Mouse (Mus musculus) neural tube, embryonic 10.5 days (tissue): ENCODE measurements around the gene Ttc33.
A peak's percentile ranks its signal among the peaks of the same experiment; 100 is the strongest.

Experiments
- DNase-seq: peaks from one replicate; pipeline ENCODE4 v3.0.0-alpha.2; 2017; ENCODE audit warnings: low spot score; ENCODE audit errors: extremely low spot score

The Ttc33 gene

GRCm38 (mm10) chr15:5241304-5242201 is 56.2 kb downstream of the Ttc33 start:
- DNase-seq, result peak; percentile 59

- DNase-seq, result no peak
Observed at GRCm38 (mm10) chr15:5242241-5243035, 57.1 kb downstream of the Ttc33 start.

- DNase-seq, result peak; percentile 39
Observed at GRCm38 (mm10) chr15:5243036-5243958, 58.0 kb downstream of the Ttc33 start.

- DNase-seq, result peak; percentile 89
Observed at GRCm38 (mm10) chr15:5243959-5244905, 58.9 kb downstream of the Ttc33 start, which contains the start of gene Ptger4. TSS of gene Ptger4 (minus strand) at chr15:5244187.

GRCm38 (mm10) chr15:5250182-5250581 is 64.9 kb downstream of the Ttc33 start:
- DNase-seq, result no peak

- DNase-seq, result no peak
Observed at GRCm38 (mm10) chr15:5260183-5260582, 74.9 kb downstream of the Ttc33 start.

- no peak for DNase-seq
Observed at GRCm38 (mm10) chr15:5261004-5261403, 75.7 kb downstream of the Ttc33 start.

- no peak for DNase-seq
Observed at GRCm38 (mm10) chr15:5262095-5262667, 76.9 kb downstream of the Ttc33 start.

- no peak for DNase-seq
Observed at GRCm38 (mm10) chr15:5262874-5263504, 77.7 kb downstream of the Ttc33 start.

- DNase-seq, result no peak
Observed at GRCm38 (mm10) chr15:5266095-5266494, 80.8 kb downstream of the Ttc33 start.
